Mouse (Mus musculus) adipocyte (in vitro differentiated cells): ENCODE data around the gene Kctd2.
"Not testable (repeated sequence)": the region's sequence is repeated elsewhere in the genome, so short reads cannot be mapped to it uniquely, and the experiment has no call there.

Experiments
- DNase-seq: peaks from one replicate; pipeline ENCODE4 v3.0.0-alpha.2; 2016; ENCODE audit warnings: low spot score

Kctd2 gene

DNA sequence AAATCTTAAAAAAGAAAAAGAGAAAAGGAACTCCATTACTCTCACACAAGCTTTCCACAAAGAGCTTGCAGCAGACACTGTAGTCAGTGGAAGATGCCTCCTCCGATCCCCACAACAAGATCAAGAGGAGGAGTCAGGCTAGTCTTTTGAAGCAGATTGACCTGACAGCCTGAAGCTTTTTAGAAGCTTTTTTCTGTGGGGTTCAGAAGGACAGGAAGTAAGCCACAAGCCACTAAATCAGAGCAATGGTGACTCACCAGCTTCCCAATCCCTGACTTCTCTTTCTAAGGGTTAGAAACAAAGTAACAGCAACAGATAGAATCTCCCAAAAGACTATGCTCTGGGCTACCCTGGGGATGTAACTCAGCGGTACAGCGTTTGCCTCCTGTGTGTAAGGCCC lies 19.4 kb downstream of the Kctd2 start:
- DNase-seq, result no peak

DNA sequence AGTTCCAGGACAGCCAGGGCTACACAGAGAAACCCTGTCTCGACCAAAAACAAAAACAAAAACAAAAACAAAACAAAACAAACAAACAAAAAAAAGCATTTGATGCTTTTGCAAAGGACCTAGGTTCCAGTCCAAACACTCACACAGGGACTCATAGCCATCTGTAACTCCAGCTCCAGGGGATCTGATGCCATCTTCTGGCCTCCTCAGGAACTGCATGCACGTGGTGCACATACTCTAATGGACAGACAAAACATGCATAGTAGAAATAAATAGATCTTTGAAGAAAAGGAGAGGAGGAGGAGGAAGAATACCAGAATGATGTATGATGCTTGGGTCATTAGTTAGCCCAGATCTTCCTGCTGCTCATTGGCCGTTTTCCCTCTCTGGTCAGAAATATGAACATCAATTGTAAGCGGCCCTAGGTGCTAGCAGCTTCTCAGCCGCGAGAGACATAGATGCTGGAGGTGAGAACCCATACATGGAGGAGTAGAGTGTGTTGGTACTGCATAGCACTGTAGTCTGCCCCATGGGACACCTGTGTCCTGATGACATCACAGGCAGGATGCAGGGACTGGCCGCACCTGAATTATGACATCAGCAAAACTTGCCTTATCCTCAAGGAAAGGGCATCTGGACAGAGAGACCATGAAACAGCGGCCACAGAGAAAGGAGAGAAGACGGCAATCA lies 20.1 kb downstream of the Kctd2 start, which contains the start of gene Trim80:
TSS of gene Trim80 (plus strand) at position 640 of the 690 bp plus-strand sequence.
- no peak for DNase-seq

DNA sequence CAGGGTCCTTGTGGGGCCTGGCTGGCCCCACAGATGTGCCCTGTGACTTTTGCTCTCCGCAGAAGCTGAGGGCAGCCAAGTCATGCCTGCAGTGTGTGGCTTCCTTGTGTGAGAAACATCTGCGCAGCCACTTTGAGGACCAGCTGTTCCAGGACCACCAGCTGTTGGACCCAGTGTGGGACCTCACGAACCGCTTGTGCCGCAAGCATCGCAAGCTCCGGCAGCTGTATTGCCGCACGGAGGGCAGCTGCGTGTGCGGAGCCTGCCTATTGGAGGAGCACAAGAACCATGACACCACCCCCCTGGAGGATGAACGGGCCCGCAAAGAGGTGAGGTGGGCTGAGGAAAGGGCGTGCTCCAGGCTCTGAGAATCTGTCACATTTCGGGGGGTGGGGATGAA lies 21.5 kb downstream of the Kctd2 start:
- DNase-seq, result no peak

DNA sequence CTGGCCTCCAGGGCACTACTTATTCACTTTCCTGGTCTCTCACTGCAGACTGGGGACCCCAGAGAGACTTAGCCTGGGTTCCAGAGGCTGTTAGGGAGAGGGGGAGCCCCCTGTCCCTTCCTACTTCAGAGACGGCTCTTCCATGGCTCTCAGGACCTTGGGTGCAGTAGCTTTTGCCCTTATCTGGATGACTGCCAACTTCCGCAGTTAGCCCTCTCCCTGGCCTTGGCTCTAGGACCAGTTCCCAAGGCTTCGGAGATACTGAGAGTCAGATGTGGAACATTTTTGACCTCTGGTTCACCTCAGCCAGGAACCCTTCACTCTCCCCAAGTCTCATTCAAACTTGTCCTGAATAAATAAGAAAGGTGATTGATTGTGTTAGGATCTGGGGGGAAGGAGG lies 27.0 kb downstream of the Kctd2 start:
- DNase-seq, result peak; percentile 73

DNA sequence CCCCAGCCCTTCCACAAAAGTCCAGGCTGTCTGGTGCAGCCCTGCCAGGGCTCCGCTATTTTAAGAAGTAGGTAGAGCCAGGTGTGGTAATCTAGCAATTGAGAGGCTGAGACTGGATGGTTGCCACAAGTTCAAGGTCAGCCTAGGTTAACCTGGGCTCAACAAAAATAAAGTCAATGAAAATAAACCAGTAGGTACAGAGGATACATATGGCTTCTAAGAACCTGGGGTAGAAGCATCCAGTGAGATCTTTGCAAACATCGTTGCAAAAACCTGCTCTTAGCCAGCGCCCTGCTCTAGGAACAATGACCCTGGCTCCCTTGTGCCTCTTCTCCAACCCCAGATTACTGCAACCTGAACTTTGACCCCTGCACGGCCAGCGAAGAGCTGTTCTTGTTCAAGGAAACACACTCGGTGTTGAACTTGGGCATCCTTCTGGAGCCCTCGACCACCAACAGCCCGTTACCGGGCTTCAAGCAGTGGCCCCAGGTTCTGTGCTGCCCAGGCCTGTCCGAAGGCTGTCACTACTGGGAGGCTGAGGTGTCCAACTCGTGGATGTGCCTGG lies 27.5 kb downstream of the Kctd2 start:
- no peak for DNase-seq

DNA sequence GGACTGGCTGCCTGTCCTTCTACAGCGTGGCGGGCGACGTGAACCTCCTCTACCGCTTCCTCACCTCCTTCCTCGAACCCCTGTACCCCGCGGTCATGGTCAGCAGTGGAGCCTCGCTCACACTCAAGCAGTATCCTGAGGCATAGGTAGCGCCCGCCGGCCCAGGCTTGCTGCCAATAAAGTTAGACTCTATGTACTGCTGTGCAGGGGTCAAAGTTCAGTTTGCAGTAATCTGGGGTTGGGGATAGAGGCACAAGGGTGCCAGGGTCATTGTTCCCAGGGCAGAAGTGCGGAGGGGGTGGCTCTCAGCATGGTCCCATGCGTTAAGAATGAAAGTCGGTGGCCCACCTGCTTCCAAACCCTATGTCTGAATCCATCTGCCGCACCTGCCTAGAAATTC lies 28.1 kb downstream of the Kctd2 start:
- no peak for DNase-seq

DNA sequence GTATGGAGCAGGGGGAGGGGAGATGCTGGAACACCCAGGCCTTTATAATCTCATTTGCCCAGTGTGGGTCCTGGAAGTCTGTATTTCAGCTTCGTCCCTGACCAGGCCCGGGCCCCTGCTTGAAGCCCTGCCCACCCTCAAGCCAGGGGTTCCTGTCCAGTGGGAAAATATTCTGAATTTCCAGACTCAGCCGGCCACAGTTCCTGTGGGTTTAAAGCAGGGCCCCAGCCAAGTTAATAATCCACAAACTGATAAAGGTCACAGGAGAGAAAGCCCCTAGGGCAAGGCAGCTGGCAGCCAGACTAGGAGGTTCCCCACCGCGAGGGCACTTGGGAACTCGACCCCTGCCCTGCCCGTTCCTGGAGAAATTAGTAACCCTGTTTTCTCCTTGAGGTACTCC lies 29.1 kb downstream of the Kctd2 start:
- no peak for DNase-seq

DNA sequence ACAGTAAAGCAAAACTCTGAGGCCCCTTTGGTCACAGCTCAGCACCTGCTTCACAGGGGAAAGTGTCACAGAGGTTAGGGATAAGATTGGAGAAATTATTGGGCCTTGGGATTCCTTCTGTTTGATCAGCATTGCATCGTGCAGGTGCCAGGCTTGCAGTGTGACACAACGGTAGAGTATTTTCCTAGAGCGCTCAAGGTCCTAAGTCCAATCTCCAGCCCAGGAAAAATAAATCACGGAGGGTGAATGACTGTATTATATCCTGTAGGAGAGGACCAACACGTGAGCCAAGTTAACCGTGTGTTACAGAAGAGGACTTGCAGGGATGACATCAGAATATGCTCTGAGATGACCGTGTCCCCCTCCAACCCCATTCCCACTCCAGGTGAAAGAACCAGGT lies 30.2 kb downstream of the Kctd2 start:
- DNase-seq, result no peak

DNA sequence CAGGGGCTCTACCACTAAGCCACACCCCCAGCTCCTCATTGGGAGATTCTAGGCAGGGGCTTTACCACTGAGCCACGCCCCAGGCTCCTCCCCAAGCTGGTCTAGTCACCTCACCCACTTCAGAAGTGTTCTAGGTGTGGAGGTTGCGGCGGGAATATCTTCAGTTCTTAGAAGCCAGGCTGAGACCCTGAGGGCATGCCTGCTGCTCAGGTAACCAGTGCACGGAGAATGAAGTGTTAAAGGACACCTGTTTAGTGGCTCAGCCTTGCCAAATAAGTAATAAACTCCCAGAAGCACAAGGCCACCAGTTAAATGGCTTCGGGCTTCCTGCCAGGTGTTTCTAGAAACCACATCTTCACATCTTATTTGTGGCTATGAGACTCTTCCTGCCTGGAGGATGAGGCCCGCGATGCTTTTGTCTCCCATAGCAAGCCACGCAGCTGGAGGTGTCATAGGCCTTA lies 31.9 kb downstream of the Kctd2 start:
- DNase-seq, result no peak

DNA sequence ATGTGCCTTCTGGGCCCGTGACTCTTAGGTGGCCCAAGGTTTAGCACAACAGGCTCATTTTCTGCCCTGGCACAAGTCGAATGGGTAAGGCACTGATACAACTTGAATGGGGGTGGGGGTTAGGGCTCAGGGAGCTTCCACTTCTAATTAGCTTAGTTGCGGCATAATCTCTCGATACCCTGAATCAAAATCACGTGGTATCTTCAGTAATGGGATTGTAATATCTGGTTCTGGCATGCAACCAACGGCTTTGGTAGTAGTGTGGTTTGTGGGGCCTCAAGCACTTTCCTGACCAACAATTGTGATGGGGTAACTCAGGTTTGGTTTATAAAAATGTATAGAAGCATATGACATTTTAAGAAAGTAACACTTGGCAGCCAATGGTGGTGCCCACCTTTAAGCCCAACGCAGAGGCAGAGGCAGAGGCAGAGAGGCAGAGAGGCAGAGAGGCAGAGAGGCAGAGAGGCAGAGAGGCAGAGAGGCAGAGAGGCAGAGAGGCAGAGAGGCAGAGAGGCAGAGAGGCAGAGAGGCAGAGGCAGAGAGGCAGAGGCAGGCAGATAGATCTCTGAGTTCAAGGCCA lies 32.4 kb downstream of the Kctd2 start:
- no peak for DNase-seq

DNA sequence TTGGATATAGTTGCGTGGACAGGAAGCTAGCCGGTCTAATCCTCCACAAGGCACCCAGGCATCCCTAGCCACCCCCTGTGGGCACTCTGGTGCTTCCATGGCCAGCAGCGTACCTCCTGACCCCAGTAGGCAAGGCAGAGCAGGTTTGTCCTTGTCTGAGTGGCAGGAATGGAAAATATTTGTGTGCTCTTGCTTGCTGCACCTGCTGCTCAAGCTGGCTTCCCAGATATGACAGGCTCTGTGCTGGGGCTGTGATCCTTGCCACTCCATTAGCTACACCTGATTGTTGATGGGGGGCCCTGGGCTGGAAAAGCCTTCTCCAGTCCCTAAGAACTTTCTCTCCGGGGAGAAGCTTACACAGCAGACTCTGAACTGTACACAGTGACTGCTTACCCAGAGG lies 33.4 kb downstream of the Kctd2 start:
- no peak for DNase-seq

DNA sequence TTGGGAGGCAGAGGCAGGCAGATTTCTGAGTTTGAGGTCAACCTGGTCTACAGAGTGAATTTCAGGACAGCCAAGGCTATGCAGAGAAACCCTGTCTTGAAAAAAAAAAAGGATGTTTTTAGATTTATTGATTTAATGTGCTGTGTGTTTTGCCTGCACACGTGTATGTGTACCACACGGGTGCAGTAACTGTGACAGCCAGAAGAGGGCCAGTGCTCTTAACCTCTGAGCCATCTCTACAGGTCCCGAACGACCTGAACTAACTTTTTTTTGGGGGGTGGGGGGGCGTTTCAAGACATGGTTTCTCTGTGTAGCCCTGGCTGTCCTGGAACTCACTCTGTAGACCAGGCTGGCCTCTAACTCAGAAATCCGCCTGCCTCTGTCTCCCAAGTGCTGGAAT lies 34.9 kb downstream of the Kctd2 start:
- not testable (repeated sequence) for DNase-seq

DNA sequence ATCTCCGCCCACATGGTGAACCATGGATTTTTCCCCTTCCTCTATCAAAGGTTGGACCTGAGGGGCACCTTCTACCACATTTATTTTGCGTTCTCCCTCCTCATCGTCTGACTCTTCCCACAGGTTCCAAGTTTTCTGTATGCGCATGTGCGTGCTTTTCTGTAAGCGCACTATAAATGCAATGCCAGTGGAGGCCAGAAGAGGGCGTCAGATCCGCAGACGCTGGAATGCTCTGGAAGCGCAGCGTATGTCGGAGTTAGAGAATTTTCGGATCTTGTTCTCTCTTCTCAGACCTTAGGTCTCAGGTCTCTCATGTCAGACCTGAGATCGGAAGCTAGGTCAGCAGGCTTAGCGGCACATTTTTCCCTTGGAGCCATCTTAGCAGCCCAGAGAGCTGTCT lies 35.7 kb downstream of the Kctd2 start:
- DNase-seq, result no peak

DNA sequence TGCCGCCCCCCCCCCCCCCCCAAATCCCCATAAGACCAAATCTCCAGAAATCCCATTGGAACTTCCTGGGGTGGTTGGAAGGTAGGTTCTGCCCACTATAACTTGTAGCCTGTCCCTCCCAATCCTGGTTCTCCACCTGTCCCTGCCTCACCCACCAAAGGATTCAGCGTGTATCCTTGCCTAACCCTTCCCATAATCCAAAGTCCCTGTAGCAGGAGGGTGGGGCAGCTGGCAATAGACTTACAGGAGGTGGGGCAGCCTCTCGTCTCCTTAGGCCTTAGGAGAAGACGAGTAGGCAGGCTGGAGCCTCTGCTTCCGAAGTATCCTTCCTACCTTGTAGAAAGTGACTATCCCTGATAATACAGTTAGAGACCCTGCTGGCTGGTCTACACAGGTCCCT lies 36.3 kb downstream of the Kctd2 start:
- no peak for DNase-seq

DNA sequence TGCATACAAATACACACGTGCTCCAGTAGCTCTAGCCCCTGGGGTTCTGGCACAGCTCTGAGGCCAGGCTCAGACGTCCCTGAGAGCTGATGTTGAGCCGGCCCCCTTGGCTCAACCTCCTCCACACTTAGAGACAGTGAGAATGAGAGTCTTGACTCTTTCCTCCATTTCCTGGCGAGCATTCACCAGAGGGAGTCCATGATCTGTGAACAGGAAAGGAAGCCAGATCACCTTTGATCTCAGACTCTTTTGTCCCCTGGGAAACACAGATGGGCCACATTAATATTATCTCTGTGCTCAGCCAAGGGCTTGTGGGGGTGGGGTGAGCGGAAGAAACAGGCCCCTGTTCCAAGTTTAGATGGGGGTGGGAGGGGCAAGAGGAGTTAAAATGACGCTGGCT lies 37.5 kb downstream of the Kctd2 start:
- no peak for DNase-seq

DNA sequence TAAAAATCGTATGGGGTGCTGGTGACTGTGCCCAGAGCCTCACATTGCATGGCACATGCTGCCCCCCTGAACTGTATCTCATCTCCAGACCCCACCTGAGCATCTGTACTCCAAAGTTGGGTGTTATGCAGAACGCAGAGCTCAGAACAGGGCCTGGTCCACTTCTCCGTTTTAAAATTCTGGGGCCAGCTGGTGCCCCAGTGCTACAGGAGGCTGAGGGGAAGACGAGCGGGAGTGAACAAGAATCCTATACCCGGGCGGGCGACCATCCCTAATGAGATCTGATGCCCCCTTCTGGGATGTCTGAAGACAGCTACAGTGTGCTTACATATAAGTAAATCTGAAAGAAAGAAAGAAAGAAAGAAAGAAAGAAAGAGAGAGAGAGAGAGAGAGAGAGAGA lies 41.0 kb downstream of the Kctd2 start:
- DNase-seq, result no peak

DNA sequence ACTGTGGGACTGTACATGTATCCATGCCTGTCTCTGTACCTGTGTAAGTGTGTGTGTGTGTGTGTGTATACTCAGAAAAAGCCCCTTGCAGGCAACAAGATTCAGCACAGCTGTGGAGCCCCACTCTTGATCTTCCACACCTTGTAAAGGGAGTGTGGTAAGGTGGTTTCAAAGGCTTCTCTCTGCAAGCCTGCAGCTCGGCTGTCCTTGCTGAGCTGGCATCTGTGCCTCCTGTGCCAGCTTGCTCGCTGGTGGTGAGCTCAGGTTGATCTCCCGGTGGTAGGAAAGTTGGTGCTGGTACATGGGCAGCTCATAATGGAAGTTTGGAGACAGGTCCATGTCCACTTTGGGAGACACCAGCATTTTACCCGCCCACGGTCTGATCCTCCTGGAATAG lies 41.9 kb downstream of the Kctd2 start:
- DNase-seq, result no peak

DNA sequence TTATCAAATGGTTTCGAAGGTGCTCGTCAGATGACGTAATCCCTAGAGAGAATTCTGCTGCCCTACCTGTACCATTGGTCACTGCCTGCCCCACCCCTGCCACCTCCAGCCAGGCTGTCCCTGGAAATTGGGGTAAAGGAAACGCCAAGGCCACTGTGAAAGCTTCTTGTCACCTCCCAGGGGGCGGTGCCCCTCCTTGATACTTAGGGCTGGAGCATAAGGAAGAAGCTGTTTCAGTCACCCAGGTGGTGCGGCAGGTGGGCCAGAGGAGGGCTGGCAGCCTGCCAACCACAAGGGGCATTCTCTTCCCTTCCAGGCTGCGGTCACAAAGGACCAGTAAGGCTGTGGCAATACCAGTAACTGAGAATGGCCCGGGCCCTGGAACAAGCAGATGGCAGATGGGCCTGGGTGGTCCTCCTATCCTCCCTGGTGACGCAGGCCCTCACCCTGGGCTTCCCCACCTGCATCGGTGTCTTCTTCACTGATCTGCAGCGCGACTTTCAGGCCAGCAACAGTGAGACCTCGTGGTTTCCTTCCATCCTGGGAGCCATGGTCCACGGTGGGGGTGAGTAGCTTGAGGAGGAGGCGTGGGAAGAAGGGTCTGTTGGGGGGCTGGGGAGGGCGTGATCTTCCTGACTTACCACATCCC lies 42.4 kb downstream of the Kctd2 start, which contains the start of gene Slc16a5:
TSS of gene Slc16a5 (plus strand) at position 232 of the 649 bp plus-strand sequence.
- DNase-seq, result no peak

DNA sequence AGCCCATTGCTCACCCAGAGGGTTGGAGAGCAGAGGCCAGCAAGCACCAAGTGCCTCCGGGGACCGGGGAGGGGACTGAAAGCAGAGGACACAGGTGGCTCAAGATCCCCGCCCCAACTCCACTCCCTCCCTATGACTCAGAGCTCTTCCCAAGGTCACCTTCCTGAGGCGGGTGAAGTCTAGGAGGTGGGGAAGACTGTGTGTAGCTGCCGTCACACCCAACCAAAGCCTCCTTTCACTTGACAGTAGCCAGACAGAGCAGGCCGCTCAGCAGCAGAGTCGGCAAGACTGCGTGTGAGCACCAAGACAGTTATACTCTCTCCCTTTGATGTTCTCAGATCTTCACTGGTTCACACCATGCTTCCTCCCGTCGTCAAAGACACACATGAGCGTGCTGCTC lies 43.5 kb downstream of the Kctd2 start:
- no peak for DNase-seq

DNA sequence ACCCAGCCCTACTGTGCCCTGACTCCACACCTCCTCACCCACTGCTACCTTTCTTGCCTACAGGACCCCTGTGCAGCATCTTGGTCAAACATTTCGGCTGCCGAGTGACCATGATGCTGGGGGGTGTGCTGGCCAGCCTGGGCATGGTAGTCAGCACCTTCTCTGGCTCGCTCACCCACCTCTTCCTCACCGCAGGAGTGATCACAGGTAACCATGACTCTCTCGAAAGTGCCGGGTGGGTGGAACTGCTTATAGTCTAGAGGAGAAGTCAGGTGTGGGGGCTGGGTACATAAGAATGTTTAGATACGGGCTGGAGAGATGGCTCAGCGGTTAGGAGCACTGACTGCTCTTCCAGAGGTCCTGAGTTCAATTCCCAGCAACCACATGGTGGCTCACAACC lies 44.9 kb downstream of the Kctd2 start:
- no peak for DNase-seq

DNA sequence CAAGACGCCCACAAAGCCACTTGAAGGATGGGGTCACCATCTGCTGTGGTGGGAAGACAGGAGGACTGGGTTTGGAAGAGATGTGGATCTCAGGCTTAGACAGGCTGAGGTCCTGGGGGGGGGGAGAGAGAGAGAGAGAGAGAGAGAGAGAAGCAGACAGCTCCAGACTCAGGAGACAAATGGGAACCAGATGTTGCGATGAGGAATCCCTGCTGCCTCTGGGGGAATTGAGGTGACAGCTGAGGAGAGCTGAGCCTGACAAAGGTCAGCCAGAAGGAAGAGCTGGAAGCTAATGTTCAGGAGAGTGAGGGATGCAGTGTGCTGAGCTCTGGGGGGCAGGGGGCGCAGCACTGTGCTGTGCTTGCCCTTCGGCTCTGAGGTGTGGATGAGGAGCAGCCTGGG lies 47.3 kb downstream of the Kctd2 start:
- DNase-seq, result no peak

DNA sequence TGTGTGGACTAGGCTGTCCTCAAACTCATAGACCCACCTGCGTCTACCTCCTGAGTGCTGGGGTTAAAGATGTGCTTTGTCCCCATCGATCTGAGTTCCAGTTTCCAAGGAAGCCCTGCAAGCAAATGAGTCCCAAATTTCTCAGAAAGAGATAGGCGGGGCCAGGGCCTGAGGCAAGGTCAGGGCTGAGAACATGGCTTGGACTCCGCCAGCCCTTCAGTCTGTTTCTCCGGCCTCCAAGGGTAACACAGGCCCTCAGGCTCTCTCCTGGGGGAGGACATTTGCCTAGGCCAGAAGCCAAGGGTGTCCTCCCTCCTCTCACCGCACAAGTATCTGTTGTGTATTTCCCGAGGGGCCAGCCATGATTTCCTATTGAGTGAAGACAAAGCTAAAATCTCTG lies 52.3 kb downstream of the Kctd2 start:
- no peak for DNase-seq

DNA sequence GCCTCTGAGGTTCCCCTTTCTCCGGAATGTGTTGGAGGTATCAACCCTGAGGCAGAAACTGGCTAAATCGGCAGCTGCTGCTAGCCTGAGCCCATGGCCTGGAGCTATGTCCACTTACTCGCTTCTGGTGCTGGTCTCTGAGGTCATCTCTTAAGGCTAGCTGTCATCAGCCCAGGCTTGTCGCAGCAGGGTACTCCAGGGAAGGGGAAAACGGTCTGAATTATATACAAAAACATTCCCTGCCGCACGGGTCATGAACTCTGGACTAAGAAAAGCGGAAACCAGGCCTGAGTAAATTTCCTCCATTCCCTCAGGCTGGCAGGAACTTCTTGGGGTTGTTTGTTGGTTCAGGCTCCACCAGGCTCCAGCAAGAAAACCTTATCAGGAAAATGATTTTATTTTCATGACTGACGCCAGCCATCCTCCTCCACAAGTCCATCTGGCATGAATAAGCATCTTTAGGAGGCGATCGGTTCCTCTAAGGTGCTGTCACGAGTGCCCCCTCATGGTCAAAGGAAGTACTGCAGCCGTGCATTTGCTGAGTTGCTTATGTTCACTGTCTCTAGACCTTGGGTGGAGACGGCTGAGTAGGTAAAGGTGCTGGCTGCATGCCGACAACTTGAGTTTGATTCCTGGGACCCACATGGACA lies 53.8 kb downstream of the Kctd2 start:
- DNase-seq, result peak; percentile 96
